Mouse (Mus musculus) mouse embryonic stem cell (cell line): ENCODE results near the gene Zfp973.
"Not testable (repeated sequence)": the region's sequence is repeated elsewhere in the genome, so short reads cannot be mapped to it uniquely, and the experiment has no call there.

Source experiments
- in situ Hi-C, 2 experiments: fragments of 300-500 bp; cut with MboI; formaldehyde crosslinking; loops; 1 replicate in 1 of 2; 3 replicates in 1 of 2; pipeline ENCODE4 v1.14.3; 2019 to 2020; ENCODE audit warnings: low sequenced_read_pairs in 2 of 2, low pct_unique_long_range_greater_than_20kb in 1 of 2, mixed read lengths in 1 of 2; ENCODE audit not compliant: unreplicated experiment in 1 of 2

Zfp973 gene

GRCm38 (mm10) chr2:176670222-176670621, at the start of gene Zfp973:
Gene Zfp973 (plus strand): TSS chr2:176670522.
- in situ Hi-C loops, result not testable (repeated sequence)

DNA sequence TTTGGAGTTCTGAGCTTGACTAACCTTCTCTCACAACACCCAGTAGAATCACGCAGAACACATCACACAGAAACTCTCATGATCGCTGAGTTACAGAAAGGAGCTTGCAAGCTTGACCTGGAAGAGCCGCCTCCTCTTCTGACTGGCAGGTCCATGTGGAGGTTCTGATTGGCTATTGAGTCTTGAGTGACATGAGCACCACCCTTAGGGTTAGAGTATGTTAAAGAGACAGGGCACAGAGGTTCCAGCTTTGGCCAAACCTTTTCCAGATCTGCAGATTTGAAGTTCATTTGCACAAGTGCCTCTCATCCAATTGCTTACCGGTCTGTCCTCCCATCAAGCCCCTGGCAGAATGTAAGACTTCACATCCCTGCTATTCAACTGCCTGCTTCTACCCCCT, 34.1 kb upstream of the Zfp973 start, which contains the start of gene Gm14308:
Gene Gm14308 (minus strand): TSS at position 101 of the 400 bp plus-strand sequence.
- in situ Hi-C loops, result not testable (repeated sequence)

- in situ Hi-C loops, result not testable (repeated sequence)
Observed at GRCm38 (mm10) chr2:176708051-176708450, 37.7 kb downstream of the Zfp973 start, which contains the start of gene Gm14305. Gene Gm14305 (plus strand): TSS chr2:176708328.
